Mouse (Mus musculus) thymus, postnatal 25 days (tissue): ENCODE measurements around the gene Fkbp6.
"Not testable (repeated sequence)": the region's sequence is repeated elsewhere in the genome, so short reads cannot be mapped to it uniquely, and the experiment has no call there.

Experiments used
- DNase-seq: peaks from one replicate; pipeline ENCODE4 v3.0.0; 2022

The Fkbp6 gene

DNA sequence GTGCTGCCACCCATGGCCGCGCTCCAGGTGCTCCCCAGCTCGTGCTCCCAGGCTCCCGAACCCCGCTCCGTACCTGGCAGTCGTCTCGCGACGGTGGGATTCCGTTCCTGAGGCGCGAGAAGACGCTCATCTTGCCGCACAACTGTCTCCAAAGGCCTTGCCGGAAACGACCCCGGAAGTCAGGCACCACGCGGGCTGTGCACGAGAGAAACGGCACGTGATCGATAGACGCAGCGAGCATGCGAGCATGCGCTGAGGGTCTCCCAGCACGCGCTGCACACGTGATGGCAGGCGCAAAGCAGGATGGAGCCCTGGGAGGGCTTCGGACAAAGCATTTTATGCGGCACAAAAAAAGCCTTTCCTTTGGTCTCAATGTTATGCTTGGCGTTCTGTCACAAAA is at the start of gene Fkbp6:
Gene Fkbp6 (minus strand): TSS at position 183 of the 400 bp plus-strand sequence.
- DNase-seq: no peak

DNA sequence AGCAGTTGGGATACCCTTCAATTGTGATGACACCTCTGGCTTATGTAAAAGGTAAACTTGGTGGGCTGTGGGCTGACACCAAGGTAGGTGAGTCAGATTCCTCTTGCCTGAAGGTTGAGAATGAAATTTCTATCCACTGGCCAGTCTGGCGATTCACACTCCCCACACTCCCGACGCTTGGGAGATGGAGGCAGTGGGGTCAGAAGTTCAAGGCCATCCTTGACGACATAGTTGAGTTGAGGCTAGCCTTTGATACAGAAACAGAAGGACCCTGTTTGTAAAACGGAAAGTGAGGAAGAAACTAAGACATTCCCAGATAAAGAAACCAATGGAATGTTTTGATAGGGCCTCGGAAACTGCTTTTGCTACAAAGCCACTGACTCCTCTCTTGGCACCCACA is 49.5 kb upstream of the Fkbp6 start:
- DNase-seq: no peak

DNA sequence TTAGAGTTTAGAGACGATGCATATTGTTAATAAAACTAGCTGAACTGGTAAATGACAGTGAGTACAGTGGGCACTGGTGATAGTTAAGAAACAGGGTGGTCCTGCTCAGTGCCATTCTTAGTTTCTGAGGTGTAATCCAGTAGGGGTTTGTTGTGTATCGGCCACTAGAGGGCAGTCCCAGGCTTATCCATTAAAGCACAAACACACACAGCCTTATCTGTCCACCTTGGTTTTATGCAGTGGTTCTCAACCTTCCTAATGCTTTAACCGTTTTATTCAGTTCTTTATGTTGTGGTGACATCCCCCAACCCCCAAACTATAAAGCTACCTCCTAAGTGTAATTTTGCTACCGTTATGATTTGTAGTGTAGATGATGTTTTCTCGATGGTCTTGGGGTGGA is 46.0 kb upstream of the Fkbp6 start:
- DNase-seq: peak; percentile 41

- DNase-seq: peak; percentile 83
Observed at GRCm38 (mm10) chr5:135394004-135394823, 44.4 kb upstream of the Fkbp6 start, which contains the start of gene Pom121. Gene Pom121, minus strand, starts transcription at chr5:135394546.

DNA sequence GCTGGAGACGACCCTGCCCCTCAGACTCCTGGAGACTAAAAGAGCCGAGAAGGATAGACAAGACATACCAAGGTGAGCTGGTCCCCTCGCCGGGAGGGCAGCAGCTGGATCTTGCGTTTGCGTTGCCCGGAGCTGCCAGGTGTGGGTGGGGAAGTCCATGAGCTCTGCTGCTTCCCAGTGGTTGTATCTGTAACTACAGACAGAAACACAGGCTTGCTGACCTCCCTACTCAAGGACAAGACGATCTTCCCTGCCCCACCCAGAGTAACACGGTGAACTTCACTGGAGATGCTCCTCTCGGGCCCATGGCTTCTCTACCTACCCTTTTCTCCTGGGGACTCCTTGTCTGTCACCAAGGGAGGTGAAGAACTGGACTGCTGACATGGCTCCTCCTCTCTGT is 33.9 kb upstream of the Fkbp6 start:
- DNase-seq: no peak

- no peak for DNase-seq
Observed at GRCm38 (mm10) chr5:135382746-135383145, 32.9 kb upstream of the Fkbp6 start.

DNA sequence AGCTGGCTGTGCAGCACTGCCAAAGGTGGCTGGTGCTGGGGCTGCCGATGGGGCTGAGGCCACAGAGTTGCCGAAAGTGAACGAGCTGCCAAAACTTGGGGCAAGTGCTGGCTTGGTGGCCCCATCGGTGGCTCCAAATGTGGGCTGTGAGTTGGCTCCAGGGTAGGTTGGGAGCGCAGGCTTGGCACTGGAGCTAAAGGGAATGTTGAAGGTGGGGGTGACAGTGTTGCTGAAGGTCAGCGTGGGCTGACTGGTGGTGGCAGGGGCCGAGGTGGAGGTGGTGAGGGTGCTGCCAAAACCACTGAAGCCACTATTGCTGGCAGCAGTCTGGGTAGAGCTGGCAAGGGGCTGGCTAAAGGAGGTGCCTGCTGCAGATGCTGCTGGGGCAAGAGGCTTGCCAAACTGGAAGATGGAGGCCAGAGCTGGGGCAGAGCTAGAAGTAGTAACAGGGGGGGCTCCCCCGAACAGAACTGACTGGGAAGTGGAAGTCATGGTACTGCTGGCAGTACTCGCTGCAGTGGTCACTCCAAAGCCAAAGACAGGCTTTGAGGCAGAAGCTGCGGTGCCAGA is 31.6 kb upstream of the Fkbp6 start:
- DNase-seq: no peak

- no peak for DNase-seq
Observed at GRCm38 (mm10) chr5:135380681-135381080, 30.8 kb upstream of the Fkbp6 start.

DNA sequence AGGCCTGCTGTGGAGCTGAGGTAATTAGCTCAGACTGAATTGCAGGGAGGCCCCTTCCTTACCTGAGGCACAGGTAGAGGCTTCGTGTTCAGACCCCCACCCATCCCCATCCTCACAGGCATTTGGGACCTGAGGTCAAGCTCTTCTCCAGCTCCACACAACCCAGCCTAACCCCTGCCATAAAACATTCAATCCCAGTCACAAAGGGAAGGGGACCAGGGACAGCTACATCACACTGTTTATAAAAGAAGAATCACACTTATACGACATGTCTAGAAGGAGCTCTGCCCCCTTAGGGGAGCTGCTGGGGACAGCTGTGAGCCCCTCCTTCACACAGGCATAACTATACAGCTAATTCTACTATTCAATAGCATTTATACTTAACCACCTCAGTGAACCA is 26.5 kb upstream of the Fkbp6 start:
- DNase-seq: no peak

DNA sequence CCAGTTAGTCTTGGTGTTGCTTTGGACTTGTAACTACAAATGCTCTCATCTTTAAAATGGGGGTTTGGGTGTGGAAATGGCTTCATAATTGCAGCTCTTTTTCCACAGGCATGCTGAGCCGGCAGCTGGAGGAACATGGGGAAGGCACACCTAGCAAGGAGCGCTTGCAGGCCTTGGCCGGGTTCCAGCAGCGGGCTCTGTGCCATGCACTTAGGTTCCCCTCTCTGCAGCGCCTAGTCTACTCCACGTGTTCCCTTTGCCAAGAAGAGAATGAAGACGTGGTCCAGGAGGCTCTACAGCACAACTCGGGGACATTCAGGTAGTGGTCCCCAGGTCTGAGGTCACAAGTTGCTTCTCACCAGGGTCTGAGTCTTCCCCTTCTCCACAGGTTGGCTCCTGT is 25.3 kb upstream of the Fkbp6 start:
- no peak for DNase-seq

- no peak for DNase-seq
Observed at GRCm38 (mm10) chr5:135373601-135374000, 23.8 kb upstream of the Fkbp6 start.

GRCm38 (mm10) chr5:135371195-135371594 is 21.4 kb upstream of the Fkbp6 start:
- DNase-seq: no peak

DNA sequence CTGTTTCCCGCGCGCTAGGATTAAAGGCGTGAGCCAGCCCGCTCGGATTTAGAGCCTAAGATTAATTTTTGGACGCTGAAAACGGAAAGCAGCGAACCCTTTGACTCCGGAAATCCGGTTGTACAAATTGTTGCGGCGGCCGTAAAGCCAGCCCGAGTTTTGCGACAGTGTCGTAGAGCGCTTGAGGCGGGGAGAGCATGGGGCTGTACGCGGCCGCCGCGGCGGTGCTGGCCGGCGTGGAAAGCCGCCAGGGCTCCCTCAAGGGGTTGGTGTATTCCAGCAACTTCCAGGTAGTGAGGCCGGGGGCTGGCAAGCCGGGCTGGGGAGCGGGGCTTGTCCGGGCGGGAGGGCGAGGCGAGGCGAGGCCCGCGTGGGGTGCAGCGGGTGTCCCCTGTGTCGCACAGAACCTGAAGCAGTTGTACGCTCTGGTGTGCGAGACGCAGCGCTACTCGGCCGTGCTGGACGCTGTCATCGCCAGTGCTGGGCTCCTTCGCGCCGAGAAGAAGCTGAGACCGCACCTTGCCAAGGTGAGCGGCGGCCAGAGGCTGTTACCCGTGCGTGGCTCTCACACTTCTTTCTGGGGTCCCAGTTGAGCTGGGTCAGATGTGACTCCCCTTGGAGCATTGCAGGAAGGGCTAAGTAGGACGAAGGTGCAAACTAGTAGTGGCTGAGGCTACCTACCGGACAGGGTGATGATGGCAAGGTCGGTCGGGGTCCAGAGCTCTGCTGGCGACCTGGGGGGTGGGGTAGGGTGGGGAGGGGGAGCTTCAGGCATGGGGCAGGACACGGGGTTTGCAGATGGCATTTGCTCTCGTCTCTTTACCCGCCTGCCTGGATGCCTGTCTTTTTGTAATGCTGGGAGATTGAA is 20.2 kb upstream of the Fkbp6 start, which contains the start of gene Nsun5:
Gene Nsun5 (plus strand): TSS at position 167 of the 868 bp plus-strand sequence.
- DNase-seq: peak; percentile 95

DNA sequence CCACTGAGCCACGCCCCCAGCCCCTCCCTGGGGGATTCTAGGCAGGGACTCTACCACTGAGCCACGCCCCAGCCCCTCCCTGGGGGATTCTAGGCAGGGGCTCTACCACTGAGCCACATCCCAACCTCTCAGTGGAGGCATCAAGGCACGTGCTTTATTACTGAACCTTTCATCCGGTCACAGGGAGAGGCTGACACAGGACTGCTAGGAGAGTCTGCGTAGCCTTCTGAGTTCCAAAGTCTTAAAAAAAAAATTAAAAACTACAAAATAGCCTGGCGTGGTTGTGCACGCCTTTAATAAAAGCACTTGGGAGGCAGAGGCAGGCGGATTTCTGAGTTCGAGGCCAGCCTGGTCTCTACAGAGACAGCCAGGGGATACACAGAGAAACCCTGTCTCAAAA is 19.4 kb upstream of the Fkbp6 start:
- DNase-seq: not testable (repeated sequence)

- no peak for DNase-seq
Observed at GRCm38 (mm10) chr5:135368312-135368711, 18.5 kb upstream of the Fkbp6 start.

DNA sequence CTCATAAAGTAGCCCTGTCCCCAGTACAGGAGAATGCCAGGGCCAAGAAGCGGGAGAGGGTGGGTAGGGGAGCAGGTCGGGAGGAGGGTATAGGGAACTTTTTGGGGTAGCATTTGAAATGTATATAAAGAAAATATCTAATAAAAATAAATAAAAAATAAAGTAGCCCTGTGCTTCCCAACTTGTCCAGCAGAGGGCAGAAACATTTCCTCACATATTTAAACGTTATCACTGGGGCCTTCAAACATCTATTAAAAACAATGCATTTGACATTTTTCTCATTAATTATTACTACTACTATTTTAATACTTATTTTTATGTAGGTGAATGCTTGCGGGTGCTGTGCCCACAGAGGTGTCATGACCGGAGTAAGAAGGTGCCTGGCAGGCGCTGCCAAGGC is 18.0 kb upstream of the Fkbp6 start:
- DNase-seq: no peak

GRCm38 (mm10) chr5:135363540-135363939 is 13.7 kb upstream of the Fkbp6 start:
- DNase-seq: no peak

DNA sequence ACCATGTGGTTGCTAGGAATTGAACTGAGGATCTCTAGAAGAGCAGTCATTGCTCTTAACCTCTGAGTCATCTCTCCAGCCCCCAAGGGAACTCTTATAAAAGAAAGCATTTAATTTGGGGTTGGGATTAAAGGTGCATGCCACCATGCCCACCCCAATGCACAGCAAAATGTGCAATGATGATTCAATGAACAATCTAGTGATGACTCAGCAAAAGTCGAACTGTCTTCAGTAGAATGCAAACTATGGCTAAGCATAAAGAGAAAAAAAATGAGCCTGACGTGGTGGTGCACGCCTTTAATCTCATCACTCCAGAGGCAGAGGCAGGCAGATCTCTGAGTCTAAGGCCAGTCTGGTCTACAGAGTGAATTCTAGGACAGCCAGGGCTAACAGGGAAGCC is 12.7 kb upstream of the Fkbp6 start:
- no peak for DNase-seq

DNA sequence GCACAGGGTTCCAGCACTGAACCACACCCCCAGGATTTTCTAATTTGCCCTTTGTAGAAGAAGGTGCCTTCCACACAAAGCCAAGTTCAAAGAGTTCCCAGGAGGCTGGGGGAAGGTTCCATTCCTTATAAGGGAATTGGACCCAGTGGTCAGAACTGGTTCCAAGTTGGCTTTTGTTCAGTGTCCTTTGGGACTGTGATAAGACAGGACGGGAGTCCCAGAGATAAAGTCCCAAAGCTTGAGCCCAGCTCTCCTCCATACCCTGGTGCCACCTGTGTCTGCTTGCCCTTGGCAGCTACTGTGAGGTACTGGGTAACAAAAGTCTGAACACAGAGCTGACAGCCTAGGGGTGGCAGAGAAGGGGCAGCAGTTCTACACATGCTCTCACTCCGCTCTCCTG is 9.9 kb upstream of the Fkbp6 start:
- no peak for DNase-seq

GRCm38 (mm10) chr5:135357556-135357955 is 7.7 kb upstream of the Fkbp6 start:
- DNase-seq: no peak

DNA sequence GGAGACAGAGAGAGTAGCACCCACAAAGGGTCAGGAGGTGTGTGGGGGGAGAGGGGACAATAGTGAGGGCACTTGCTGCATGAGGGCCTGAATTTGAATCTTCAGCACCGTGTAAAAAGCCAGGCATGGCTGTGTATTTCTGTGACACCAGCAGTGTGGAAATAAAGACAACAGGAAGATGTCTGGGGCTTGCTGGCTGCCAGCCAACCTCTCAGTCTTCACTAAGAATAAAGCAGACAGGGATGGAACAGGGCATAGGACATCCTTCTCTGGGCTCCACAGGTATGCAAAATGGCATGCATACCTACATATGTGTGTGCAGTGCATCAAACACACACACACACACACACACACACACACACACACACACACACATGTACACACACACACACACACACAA is 6.2 kb upstream of the Fkbp6 start:
- no peak for DNase-seq

- peak; percentile 18 for DNase-seq
Observed at GRCm38 (mm10) chr5:135353564-135353963, 3.7 kb upstream of the Fkbp6 start.

- DNase-seq: no peak
Observed at GRCm38 (mm10) chr5:135352995-135353394, 3.2 kb upstream of the Fkbp6 start, which contains the start of gene Trim50. Gene Trim50, plus strand, starts transcription at chr5:135353295.
